Mouse (Mus musculus) left cerebral cortex, adult 11 months (tissue): ENCODE measurements at regions not wholly inside any gene's neighbourhood (a gene's known extent, or its start where the extent isn't known, plus 50 kb on each side); places are given as distances from the start of the nearest gene placed in this dataset.

ENCODE experiments used
- DNase-seq: peaks from one replicate; pipeline ENCODE4 v3.0.0; 2022; ENCODE audit warnings: low spot score

DNA sequence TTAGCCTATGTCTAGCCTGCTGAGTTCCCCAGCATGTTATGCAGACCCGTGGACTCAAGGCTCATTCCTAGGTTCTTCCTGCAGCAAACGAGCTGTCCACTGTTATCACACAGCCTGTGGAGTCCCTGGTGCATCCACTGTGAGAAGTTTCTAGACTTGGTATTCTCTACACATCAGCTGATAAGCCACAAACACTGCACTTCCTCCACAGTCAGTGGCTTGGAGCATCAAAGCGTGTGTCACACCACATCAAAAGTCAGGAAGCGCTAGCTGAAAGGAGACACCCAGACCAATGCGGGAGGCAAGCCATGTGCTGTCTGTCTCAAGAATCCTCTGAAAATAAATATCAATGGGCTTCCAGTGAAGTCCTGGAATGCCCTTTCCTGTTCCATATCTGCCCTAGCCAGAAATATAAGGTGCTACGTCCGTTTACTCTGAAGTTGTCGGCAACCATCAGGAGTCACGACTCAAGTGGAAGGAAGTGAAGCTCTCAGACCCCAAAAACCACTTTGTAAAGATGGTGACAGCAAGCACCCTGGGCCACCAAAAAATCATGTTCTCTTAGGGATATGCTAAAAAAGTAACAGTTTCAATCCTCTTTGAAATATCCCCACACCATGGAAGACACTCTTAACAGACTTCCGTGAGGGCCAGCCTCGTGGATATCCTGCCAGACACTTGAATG is 227.7 kb downstream of the Adgrl2 start:
- DNase-seq: no peak

DNA sequence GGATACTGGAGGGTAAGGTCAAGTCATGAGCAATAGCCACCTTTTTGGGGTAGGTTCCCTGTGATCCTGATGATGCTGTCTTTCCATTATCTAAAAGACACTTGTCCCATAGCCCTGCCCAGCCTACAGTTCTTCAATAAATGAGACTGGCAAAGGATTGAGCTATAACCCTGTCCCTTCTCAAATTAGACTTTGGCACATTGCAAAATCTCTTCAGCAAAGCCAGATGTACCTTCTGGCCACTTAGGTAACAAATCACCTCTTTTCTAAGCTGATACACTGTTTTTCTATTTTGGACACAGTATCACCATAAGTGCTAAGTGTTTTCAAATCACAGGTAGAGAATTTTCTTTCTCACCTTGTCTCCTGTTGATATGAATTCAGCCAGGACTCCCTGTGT is 228.8 kb downstream of the Adgrl2 start:
- DNase-seq: no peak

DNA sequence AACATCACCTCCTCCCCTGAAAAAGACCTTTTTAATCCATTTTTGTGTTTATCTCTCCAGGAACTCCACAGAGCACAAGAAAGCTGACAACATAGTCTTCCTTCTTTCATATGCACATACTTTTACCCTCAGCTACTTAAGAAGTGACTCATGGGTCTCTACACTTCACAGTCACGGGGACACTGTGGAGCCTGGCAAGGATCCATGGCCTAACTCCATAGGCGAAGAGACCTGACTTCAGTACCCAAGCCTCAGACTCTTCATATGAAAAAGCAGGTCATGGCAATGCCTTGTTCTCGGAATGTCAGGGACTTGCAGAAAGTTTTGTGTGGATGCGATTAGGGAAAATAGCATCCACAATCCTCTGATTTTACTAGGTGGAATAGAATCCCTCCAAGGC is 230.9 kb downstream of the Adgrl2 start:
- DNase-seq: no peak

DNA sequence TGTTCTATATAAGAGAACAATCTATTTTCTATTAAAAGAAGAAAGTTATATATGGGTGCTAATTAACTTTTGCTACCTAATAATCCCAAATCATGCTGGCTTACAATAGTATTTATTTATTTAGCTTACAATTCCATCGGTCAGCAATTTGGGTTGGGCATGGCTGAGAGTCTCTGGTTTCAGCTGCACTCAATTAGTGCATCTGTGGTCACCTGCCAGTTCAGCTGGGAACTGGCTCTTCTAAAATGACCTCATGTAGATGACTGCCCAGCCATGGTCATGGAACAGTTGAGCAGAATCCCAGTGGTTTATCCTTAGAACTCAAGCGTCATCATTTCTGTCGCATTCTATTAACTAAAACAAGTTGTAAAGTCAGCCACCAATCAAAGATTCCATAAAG is 244.1 kb downstream of the Adgrl2 start:
- DNase-seq: no peak

DNA sequence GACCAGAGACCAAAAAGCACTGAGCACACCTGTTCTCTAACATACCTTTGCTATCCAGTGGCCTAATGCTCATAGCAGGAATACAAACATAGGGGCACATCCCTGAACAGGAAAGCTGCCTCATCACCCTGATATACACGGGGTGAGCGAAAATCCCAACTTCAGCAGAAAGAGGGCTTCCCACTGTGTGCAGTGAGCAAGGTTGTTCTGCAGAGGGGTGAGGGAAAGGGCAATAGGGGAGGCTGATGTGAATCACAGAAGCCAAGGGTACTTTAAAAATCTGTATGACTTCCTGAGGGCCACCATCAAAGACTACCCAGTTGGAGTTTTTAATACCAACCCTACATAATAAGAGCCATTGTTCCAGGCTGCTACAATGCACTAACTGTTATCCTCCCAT is 245.7 kb downstream of the Adgrl2 start:
- no peak for DNase-seq

DNA sequence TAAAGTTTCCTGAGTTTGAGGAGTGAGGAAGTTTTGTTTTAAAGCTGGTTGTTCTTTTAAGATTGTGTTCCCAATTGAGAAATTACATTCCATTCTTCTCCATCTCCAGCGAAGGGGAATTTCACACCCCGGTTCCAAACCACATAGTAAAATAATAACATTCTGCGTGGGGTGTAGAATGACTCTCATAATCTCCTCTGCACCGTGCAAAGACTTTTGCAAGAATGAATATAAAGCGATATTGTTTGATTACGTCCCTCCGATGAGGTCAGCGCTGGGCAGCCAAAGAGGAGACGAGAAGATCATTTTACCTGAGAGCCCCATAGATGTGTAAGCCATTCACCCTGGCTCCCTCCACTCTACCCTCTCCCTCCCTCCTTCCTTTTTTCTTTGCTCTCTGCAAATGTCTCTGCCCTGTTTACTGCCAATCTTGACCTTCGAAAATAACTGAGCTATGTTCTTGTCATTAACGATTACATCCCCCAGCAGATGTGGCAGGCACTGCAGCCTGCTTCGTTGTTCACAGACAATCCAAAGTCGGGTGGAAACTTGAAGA is 256.1 kb downstream of the Adgrl2 start:
- DNase-seq: no peak

DNA sequence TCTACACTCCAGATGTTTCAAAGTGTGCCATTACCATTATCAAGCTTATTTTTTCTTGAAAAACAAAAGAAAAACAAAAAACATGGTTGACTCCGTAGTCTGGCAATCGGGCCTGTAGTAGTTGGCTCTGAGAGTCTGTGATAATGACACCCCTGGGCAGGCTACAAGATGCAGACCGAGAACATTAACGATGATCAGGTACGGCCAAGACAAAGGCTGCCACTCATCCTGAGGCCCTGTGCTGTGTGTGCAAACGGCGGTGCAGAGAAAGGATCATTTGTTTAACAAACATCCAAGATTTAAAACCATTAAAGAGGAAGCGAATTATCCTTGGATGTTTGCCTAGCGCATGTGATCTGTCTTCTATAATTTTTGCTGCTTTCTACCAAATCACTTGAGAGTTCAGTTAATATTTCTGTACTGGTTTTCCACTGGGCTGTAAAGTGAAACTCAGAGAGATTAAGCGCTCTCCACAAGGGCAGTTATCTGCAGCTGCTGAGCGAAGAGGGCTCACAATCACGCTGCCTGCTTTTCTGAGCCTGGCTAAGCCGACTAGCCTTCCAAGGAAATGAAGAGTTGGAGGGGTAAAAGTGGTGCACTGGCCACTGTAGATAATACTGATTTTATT is 257.0 kb downstream of the Adgrl2 start:
- DNase-seq: no peak

DNA sequence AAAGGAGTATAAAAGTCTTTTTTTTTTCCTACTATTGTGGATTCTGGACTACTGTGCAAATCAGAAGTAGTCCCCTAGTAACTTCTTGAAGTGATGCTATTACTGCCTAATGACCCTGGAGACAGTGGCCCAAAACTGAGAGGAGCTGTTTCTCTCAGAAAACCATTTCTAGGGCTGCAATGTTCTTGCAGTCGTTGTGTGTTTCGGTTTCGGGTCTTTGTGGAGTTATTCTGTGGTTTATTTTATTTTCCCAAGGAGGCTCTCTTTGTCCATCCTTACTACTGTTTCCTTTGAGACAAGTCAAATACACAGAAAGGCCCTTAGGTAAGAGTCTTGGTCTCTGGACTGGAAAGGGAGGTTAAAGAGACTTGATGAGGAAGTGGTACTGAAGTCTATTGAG is 258.9 kb downstream of the Adgrl2 start:
- DNase-seq: no peak

DNA sequence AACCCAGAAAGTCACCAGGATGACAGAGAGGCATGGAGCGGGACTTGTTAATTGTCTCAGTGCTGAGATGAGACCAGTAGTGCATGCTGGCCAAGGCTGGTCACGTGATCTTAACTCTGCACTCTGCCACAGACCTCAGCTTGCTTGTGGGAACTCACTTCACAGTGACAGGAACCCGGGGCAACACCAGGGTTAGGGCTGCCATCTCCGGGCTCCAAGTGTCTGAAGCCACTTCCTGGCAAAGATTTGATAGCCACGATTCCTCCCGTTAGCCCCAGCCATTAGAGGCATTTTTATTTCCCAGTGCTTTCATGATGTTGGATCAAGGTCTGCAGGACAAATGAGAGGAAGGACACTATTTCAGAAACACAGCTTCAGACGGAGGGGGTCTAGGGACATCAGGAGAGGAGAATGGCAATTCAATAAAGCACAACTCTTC is 261.1 kb downstream of the Adgrl2 start:
- DNase-seq: no peak

DNA sequence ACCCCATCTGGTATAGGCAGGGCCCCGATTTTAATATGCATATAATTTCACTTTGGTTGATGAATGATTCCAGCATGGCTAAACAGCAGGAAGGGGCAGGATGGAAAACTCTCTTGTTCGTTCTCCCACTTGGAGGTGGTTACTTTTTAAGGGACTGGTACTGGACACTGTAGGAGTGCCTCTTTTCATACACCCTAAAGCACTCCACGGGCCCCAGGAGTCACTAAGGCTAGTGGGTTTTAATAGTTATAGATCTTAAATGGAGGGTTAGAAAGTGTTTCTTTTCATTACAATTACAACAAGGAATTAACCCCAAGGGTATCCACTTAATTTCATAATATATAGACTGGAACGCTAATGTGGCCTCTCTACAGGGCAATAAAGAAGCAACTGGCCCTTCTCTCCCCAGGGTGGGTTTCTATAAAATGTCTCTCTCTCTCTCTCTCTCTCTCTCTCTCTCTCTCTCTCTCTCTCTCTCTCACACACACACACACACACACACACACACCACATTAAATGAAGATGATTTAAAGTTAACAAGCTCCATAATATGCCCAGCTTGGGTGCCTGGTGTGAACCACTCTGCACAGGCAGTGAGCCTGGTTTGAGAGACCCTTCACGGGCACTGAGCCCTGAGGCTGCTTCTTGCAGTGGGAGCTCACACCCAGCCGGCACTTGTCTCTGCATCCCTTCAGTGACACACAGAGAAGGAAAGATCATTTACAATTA is 261.7 kb downstream of the Adgrl2 start:
- no peak for DNase-seq

DNA sequence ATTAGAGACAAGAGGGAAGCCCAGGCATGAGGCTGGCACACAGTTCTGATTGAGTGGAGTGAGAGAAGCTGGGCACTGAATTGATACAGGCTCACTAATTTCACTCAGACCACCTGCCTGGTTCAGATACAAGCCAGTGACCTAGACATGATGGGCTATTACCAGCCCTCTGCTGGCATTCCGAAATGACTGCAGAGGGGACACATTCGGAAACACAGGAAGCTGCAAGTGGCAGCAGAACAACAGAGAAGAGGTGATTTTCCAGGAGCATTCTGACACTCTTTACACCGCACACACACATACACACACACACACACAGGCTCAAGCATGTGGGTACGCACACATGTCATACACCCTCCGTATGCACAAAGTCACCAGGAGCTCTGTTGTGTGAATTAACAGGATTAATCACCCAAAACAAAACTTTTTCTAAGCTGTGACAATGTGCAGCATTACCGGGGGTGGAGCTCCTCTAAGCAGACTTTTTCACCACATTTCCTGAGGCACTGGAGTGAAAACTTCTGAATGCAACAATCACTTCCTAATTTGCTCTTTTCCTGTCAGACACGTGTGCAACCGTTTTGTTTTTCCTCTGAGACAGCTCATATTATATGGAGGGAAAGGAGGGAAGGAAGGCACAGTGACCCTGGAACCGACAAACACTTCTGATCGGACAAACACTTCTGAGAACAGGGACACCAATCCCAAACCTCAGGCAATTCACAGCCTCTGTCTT is 263.6 kb downstream of the Adgrl2 start:
- no peak for DNase-seq

DNA sequence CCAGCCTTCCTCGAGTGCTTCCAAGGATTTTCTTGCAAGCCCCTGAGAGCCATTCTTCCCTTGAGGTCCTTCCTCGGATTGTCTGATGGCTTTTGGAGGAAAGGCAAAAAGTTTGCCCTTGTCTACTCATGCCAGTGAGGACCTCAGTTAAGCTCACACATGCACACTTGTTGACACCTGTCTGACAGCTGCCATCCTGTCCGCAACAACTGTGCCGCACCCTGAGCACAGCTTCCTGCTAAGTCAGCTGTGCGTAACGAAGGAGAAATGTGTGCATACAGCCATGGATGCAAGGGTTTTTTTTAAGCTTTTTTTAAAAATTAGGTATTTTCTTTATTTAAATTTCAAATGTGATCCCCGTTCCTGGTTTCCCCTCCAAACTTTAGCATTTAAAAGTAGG is 293.8 kb downstream of the Adgrl2 start:
- no peak for DNase-seq

DNA sequence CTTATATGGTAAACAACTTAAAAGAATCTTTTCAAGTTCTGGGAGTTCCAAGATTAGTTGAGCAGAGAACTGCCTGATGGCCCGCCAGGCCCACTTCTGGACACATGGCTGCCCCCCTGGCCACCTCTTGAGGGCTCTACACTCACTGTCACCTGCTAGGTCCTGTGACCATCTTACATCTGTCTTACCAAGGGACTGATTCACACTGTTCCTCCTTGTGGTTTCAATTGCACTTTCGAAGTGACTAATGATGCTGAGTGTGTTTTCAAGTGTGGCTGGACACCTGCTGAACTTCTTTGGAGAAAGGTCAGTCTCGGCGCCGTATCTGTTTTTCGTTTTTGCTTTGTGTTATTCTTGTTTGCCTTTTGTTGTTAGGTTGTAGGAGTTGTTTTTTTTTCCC is 294.9 kb downstream of the Adgrl2 start:
- DNase-seq: no peak

DNA sequence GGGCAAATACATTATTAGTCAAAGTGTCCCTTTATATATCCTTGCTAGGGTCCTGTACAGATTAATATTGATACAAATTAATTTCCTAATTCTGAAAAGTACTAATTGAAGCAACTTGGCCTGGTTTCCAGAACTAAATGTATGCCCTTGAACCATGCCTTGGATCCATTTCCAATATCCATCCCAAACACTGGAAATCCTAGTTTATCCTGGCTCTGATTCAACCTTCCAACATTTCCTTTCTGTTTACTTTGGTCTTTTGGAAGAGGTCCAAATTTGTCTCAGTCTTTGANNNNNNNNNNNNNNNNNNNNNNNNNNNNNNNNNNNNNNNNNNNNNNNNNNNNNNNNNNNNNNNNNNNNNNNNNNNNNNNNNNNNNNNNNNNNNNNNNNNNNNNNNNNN is 307.2 kb downstream of the Adgrl2 start:
- DNase-seq: no peak

DNA sequence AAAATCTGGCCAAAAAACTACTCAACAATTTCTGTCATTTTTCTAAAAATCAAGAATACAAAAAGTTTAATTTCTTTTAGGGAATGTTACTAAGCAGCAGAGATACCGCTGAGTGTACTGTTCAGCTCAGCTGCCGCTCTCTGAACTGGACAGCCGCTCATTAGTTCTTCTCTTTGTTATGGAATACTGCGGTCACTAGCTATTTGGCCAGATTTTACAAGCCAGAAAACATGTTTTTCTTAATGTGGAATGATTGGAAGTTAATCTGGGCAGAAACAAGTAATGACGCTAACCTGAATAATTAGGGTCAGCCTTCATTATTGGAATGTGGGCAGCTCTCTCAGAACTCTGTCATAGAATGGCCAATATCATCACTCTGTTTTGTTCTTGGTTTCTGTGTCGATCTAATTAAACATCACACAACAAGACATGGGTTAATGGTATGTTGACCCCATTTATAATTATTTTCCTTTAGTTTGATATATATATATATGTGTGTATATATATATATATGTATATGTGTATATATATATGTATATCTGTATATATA is 307.8 kb downstream of the Adgrl2 start:
- no peak for DNase-seq

DNA sequence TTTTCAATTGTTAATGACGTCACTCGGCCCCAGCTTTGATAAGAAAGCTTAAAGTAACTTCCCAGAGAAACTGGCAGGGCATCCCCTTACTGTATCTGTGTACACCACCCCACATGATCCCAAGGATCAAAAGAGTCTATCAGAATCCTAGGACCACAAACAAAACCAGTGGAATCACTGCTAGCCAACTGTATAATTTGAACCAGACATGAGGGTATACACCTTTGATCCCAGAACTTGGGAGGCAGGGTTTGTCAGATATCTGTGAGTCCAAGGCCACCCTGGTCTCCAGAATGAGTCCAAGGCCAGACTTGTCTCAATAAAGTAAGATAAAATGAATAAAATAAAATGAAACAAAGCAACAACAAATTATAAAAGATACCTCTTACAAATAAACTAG is 309.2 kb downstream of the Adgrl2 start:
- no peak for DNase-seq

DNA sequence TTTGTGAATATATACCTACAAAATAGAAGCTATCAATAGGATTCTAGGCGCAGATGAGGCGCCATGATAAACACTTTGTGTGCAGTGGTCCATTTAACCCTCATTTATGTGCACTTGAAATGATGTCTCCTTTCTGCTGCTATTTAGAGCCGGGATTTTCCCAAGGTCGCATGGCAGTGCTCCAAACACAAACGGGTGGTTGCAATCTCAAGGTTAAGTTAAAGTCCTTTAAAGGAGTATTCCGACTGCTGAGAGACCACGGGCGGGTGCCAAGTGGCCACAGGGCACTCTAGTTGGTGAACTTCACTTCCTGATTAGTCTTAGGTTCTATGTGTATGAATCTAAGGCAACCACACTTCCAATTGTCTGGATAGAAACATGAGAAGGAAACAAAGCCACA is 309.6 kb downstream of the Adgrl2 start:
- DNase-seq: no peak

DNA sequence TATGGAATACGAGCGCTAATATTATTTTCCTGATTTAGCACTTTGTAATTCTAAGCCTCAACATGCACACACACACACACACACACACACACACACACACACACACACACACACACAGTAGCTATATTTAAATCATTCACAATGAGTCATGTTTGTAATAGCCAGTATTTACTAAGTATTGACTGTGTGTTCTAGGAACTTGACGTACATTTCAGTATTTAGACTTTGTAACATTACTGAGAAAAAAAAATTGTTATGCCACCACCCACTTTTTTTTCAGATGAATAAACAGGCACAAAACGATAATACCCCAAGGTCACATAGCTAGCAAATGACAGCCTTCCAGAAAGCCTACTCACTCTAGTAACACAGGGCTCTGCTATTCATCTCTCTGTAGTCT is 310.3 kb downstream of the Adgrl2 start:
- no peak for DNase-seq

DNA sequence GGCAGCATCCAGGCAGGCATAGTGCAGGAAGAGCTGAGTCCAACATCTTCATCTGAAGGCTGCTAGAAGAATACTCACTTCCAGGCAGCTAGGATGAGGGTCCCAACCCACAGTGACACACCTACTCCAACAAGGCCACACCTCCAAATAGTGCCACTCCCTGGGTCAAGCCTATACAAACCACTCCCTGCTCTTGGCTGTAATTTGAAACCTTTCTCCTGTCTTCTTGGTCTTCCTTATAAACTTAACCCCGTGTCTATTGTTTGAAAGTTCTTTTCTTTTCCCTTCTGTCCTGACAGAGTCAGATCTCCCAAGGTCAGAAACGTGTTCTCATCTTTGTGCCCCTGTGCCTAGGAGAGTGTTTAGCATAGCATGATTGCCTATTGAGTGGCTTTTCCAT is 311.2 kb downstream of the Adgrl2 start:
- no peak for DNase-seq

DNA sequence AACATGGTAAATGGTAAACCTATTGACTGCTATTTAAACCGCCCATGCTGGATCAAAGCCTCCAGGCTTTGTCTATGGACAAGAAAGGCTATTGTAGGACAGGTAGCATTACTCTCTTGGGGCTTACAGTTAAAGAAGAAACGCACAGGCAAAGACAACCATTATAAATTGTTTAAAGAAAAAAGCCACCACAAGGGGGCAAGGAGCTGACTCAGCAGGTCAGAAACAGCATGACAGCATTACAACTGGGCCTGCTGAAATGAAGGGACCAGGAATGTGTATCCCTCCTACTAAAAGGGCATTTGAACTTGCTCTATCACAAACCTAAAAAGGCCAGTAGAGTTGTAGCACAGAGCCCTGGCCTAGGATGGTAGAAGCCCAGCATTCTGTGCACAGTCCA is 314.3 kb downstream of the Adgrl2 start:
- DNase-seq: no peak

DNA sequence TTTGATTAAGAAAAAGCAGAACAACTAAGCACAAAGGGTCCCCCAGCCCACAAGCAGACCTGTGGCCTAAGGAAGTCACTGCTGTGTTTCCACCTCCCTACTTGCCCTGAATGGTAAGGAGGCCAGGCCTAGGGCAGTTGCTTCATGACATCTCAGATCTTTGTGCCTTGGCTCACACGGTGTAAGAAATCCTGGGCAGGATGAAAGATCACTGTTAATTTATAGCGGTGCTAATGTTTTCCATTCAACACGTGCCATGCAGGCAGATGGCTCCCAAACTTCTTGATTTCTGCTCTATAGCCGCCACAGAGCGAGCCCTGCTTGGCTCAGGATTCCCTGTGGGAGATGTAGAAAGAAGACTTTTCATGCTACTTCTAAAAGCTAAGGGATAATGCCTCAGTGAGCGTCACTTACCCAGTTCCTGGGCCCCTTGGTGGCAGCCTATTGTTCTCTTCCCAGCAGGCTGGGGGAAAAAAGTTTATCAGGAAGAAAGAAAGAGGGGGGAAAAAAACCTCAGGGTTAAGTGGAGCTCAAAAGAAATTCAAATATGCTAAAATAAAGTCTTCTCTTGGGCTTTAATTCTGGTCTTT is 327.4 kb downstream of the Adgrl2 start:
- DNase-seq: no peak

DNA sequence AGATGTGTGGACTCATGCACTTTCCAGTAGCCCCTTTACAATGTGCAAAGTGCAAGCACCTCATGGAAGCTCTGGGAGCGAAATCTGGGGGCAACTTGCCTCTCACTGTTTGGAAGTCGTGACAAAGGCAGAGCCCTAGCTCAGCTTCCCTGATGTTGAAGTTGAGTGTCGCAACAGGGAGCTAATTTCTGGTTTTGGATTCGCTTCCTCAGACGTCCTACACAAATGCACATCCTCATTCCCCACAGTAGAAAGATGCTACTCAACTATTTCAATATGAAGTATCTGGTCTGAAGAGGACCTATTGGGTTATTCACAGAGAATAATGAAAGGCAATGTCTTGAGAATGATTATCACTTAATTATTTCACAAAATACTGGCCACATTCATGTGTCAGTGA is 331.3 kb downstream of the Adgrl2 start:
- DNase-seq: no peak
